Mouse (Mus musculus) stomach, embryonic 15.5 days (tissue): ENCODE measurements around the gene Rell1. TPM values are rescaled to one million over a fixed set of nuclear protein-coding genes. Genes with fewer than 3 reads are reported as not detected.

Experiments
- ATAC-seq: fragments of 200-750 bp; cut with Nextera tagmentation; 2 replicates; pipeline ENCODE4 v1.8.0; 2017; ENCODE audit warnings: low read depth, moderate number of reproducible peaks, moderate TSS enrichment; ENCODE audit not compliant: insufficient read depth, low FRiP score
- H3K27ac ChIP-seq: fragments of 300-500 bp; sonication (generic); 2 replicates; pipeline ENCODE4 v1.5.1; 2015; ENCODE audit warnings: mild to moderate bottlenecking, inconsistent platforms
- H3K27me3 ChIP-seq: fragments of 300-500 bp; sonication (generic); replicated peaks from 2 replicates; pipeline ENCODE4 v1.6.1; 2015; ENCODE audit warnings: inconsistent platforms
- H3K36me3 ChIP-seq: fragments of 300-500 bp; sonication (generic); 2 replicates; pipeline ENCODE4 v1.6.1; 2015; ENCODE audit warnings: inconsistent platforms
- H3K4me1 ChIP-seq: fragments of 300-500 bp; sonication (generic); 2 replicates; pipeline ENCODE4 v1.6.1; 2015; ENCODE audit warnings: inconsistent platforms
- H3K4me2 ChIP-seq: fragments of 300-500 bp; sonication (generic); 2 replicates; pipeline ENCODE4 v1.6.1; 2015; ENCODE audit warnings: mild to moderate bottlenecking, inconsistent platforms
- H3K4me3 ChIP-seq: fragments of 300-500 bp; sonication (generic); replicated peaks from 2 replicates; pipeline ENCODE4 v1.5.1; 2015; ENCODE audit warnings: inconsistent platforms
- H3K9ac ChIP-seq: fragments of 300-500 bp; sonication (generic); 2 replicates; pipeline ENCODE4 v1.6.1; 2015; ENCODE audit warnings: inconsistent platforms
- H3K9me3 ChIP-seq: fragments of 300-500 bp; sonication (generic); 2 replicates; pipeline ENCODE4 v1.6.1; 2016; ENCODE audit warnings: inconsistent platforms
- WGBS: fragments of 180-500 bp; shearing (Covaris S2); methylation state at CpG from one replicate; pipeline ENCODE4 v1.1.7; 2015; 5-methylcytosine and 5-hydroxymethylcytosine counted together
- polyA plus RNA-seq: library from polyadenylated mRNA; unstranded; fragments of >200 nt; fragmentation: Nextera tagmentation; extraction: Ambion mirVana; gene quantifications from 2 replicates; pipeline ENCODE4 v1.2.1, GENCODE M21; 2015

The Rell1 gene
- polyA plus RNA-seq, result 23.9 and 25.0 TPM in 2 replicates

- WGBS, result under 1% methylated on average over 85 of the region's 85 CpGs
- no peaks in the 10 kb centered on the region for H3K9me3 ChIP-seq
- peak within 1 kb of the TSS; percentile 78 for H3K4me3 ChIP-seq
- H3K36me3 ChIP-seq, result no peaks in the 10 kb centered on the region
- ATAC-seq, result peak; percentile 96
- peaks cover 8% of the 10 kb centered on the region; the same call in 1 of the 2 replicates for H3K4me1 ChIP-seq
- H3K27ac ChIP-seq, result peak within 1 kb of the TSS; percentile 83
- H3K9ac ChIP-seq, result peak within 1 kb of the TSS; percentile 63
- H3K4me2 ChIP-seq, result peak within 1 kb of the TSS; percentile 67
- no peaks in the 10 kb centered on the region for H3K27me3 ChIP-seq
Observed at GRCm38 (mm10) chr5:63968443-63969415, at the start of gene Rell1. Gene Rell1 (minus strand): TSS chr5:63968897.

- H3K4me2 ChIP-seq, result no peak overlapping the region
- no peaks in the 10 kb centered on the region for H3K36me3 ChIP-seq
- no peaks in the 10 kb centered on the region for H3K27me3 ChIP-seq
- H3K4me1 ChIP-seq, result no peaks in the 10 kb centered on the region
- no peak overlapping the region for H3K27ac ChIP-seq
- no peak for ATAC-seq
- H3K9ac ChIP-seq, result no peak overlapping the region
- no peak overlapping the region for H3K4me3 ChIP-seq
- no peaks in the 10 kb centered on the region for H3K9me3 ChIP-seq
- 81% methylated on average over 13 of the region's 13 CpGs for WGBS
Observed at GRCm38 (mm10) chr5:64012596-64013366, 44.1 kb upstream of the Rell1 start.

- Histone ChIP-seq H3K9me3 (no peaks in the 10 kb centered on the region), H3K4me1 (no peaks in the 10 kb centered on the region), H3K36me3 (no peaks in the 10 kb centered on the region), H3K9ac (no peak overlapping the region), H3K4me3 (no peak overlapping the region), H3K27me3 (no peaks in the 10 kb centered on the region), H3K4me2 (no peak overlapping the region), H3K27ac (no peak overlapping the region)
- 54% methylated on average over 4 of the region's 4 CpGs for WGBS
- no peak for ATAC-seq
Observed at GRCm38 (mm10) chr5:64006548-64006947, 37.9 kb upstream of the Rell1 start.

- H3K9me3 ChIP-seq, result no peaks in the 10 kb centered on the region
- WGBS, result 90% methylated on average over 8 of the region's 8 CpGs
- no peak overlapping the region for H3K4me2 ChIP-seq
- no peak overlapping the region for H3K27ac ChIP-seq
- no peak overlapping the region for H3K4me3 ChIP-seq
- H3K9ac ChIP-seq, result no peak overlapping the region
- no peaks in the 10 kb centered on the region for H3K36me3 ChIP-seq
- no peak for ATAC-seq
- H3K27me3 ChIP-seq, result no peaks in the 10 kb centered on the region
- H3K4me1 ChIP-seq, result no peaks in the 10 kb centered on the region
Observed at GRCm38 (mm10) chr5:64003302-64003701, 34.6 kb upstream of the Rell1 start.

- WGBS, result 54% methylated on average over 3 of the region's 3 CpGs
- Histone ChIP-seq H3K4me1 (no peaks in the 10 kb centered on the region), H3K9me3 (no peaks in the 10 kb centered on the region), H3K36me3 (no peaks in the 10 kb centered on the region), H3K27me3 (no peaks in the 10 kb centered on the region), H3K27ac (no peak overlapping the region), H3K4me2 (no peak overlapping the region), H3K9ac (no peak overlapping the region), H3K4me3 (no peak overlapping the region)
- no peak for ATAC-seq
Observed at GRCm38 (mm10) chr5:63993865-63994264, 25.2 kb upstream of the Rell1 start.

- no peaks in the 10 kb centered on the region for H3K4me1 ChIP-seq
- H3K9ac ChIP-seq, result no peak overlapping the region
- H3K4me3 ChIP-seq, result no peak overlapping the region
- ATAC-seq, result no peak
- H3K36me3 ChIP-seq, result no peaks in the 10 kb centered on the region
- no peaks in the 10 kb centered on the region for H3K27me3 ChIP-seq
- no peaks in the 10 kb centered on the region for H3K9me3 ChIP-seq
- WGBS, result 90% methylated on average over 3 of the region's 3 CpGs
- no peak overlapping the region for H3K4me2 ChIP-seq
- H3K27ac ChIP-seq, result no peak overlapping the region
Observed at GRCm38 (mm10) chr5:63990675-63991074, 22.0 kb upstream of the Rell1 start.

- Histone ChIP-seq H3K9me3 (no peaks in the 10 kb centered on the region), H3K27me3 (no peaks in the 10 kb centered on the region), H3K9ac (no peak overlapping the region)
Observed at GRCm38 (mm10) chr5:63986337-63986736, 17.6 kb upstream of the Rell1 start.

GRCm38 (mm10) chr5:63982296-63982695 is 13.6 kb upstream of the Rell1 start:
- H3K27me3 ChIP-seq, result no peaks in the 10 kb centered on the region
- no peak overlapping the region for H3K4me3 ChIP-seq
- H3K4me1 ChIP-seq, result no peaks in the 10 kb centered on the region
- no peak overlapping the region for H3K27ac ChIP-seq
- no peaks in the 10 kb centered on the region for H3K9me3 ChIP-seq
- no peaks in the 10 kb centered on the region for H3K36me3 ChIP-seq
- 0 out of 2 replicates have a peak overlapping the region, but pooled peaks have one; percentile 16 for H3K4me2 ChIP-seq
- H3K9ac ChIP-seq, result no peak overlapping the region
- 46% methylated on average over 11 of the region's 11 CpGs for WGBS
- ATAC-seq, result no peak

More at GRCm38 (mm10) chr5:63986337-63986736, 17.6 kb upstream of the Rell1 start:
- ATAC-seq, result no peak
- no peak overlapping the region for H3K4me2 ChIP-seq
- no peaks in the 10 kb centered on the region for H3K4me1 ChIP-seq
- no peak overlapping the region for H3K27ac ChIP-seq
- no peak overlapping the region for H3K4me3 ChIP-seq
- 65% methylated on average over 6 of the region's 6 CpGs for WGBS
- no peaks in the 10 kb centered on the region for H3K36me3 ChIP-seq

- no peak overlapping the region for H3K9ac ChIP-seq
- WGBS, result 73% methylated on average over 2 of the region's 2 CpGs
- H3K4me3 ChIP-seq, result no peak overlapping the region
- no peaks in the 10 kb centered on the region for H3K27me3 ChIP-seq
- no peak overlapping the region for H3K4me2 ChIP-seq
- no peak for ATAC-seq
- H3K36me3 ChIP-seq, result no peaks in the 10 kb centered on the region
- no peak overlapping the region for H3K27ac ChIP-seq
- no peaks in the 10 kb centered on the region for H3K9me3 ChIP-seq
- H3K4me1 ChIP-seq, result peaks cover 8% of the 10 kb centered on the region; the same call in 1 of the 2 replicates
Observed at GRCm38 (mm10) chr5:63970991-63971390, 2.3 kb upstream of the Rell1 start.

GRCm38 (mm10) chr5:63970281-63970732 is 1.6 kb upstream of the Rell1 start:
- peak overlapping the region; percentile 67 for H3K27ac ChIP-seq
- H3K9ac ChIP-seq, result no peak overlapping the region
- H3K9me3 ChIP-seq, result no peaks in the 10 kb centered on the region
- H3K36me3 ChIP-seq, result no peaks in the 10 kb centered on the region
- no peaks in the 10 kb centered on the region for H3K27me3 ChIP-seq
- ATAC-seq, result no peak
- H3K4me2 ChIP-seq, result 0 out of 2 replicates have a peak overlapping the region, but pooled peaks have one; percentile 67
- peaks cover 8% of the 10 kb centered on the region; the same call in 1 of the 2 replicates for H3K4me1 ChIP-seq
- H3K4me3 ChIP-seq, result no peak overlapping the region
- 21% methylated on average over 7 of the region's 7 CpGs for WGBS

GRCm38 (mm10) chr5:63969476-63970112 is 897 bp upstream of the Rell1 start:
- H3K27me3 ChIP-seq, result no peaks in the 10 kb centered on the region
- no peaks in the 10 kb centered on the region for H3K36me3 ChIP-seq
- peak overlapping the region; percentile 67 for H3K4me2 ChIP-seq
- peaks cover 8% of the 10 kb centered on the region; the same call in 1 of the 2 replicates for H3K4me1 ChIP-seq
- no peak for ATAC-seq
- no peak overlapping the region for H3K9ac ChIP-seq
- no peaks in the 10 kb centered on the region for H3K9me3 ChIP-seq
- H3K27ac ChIP-seq, result peak overlapping the region; percentile 67
- peak overlapping the region; percentile 78 for H3K4me3 ChIP-seq
- WGBS, result 22% methylated on average over 5 of the region's 5 CpGs
